Mouse (Mus musculus): ENCODE data around the gene Canx.

Gene Canx

GRCm38 (mm10) chr11:50277706-50278105 lies 47.8 kb downstream of the Canx start:
- in situ Hi-C loops (cut with MboI, MseI): no loop called here

DNA sequence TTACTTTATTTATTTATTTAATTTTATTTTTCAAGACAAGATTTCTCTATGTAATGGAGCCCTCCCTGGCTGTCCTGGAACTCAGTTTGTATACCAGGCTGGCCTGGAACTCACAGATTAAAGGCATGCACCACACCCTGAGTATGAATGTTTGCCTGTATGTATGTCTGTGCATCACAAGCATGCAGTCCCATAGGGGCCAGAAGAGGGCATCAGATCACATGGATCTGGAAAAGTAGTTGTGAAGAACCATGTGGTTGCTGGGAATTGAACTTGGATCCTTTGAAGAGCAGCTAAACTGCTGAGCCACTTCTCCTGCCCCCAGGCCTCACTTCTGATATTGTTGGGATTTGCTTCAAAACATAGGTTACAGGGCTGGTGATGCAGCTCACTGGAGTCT lies 48.4 kb downstream of the Canx start:
- in situ Hi-C loops (cut with MboI, MseI): no loop called here

- in situ Hi-C loops (cut with MboI, MseI): no loop called here
These were observed 49.8 kb downstream of the Canx start for GRCm38 (mm10) chr11:50275568-50276151.

- in situ Hi-C loops (cut with MboI, MseI): no loop called here
These were observed 50.4 kb downstream of the Canx start for GRCm38 (mm10) chr11:50275077-50275476.

DNA sequence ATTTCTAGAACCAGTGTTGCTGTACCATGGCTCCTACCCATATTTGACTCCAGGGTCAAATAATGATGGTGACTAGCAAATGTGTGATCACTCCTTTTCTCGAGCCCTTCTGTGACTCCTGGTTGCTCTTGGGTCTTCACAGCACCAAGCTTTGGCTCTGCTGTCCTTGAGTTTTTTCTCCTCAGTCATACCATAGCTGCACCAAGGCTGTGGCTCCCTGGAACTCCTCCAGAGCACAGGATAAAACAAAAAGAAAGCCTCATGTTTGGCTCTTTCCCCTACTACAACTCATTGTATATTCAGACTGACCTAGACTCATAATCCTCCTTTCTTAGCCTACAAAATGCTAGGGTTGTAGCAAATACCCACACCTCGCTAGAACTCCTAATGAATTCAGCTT lies 52.7 kb downstream of the Canx start:
- in situ Hi-C loops (cut with MboI, MseI): loop anchor here (5.0 kb wide), 1 partner anchor 94 kb away; no protein-coding TSS in a partner anchor

GRCm38 (mm10) chr11:50269885-50270284 lies 55.6 kb downstream of the Canx start:
- in situ Hi-C loops (cut with MboI, MseI): loop anchor here (5.0 kb wide), 1 partner anchor 97 kb away; no protein-coding TSS in a partner anchor

- in situ Hi-C loops (cut with MboI, MseI): no loop called here
These were observed 56.3 kb downstream of the Canx start for GRCm38 (mm10) chr11:50269163-50269562.

GRCm38 (mm10) chr11:50266997-50267396 lies 58.5 kb downstream of the Canx start:
- in situ Hi-C loops (cut with MboI, MseI): no loop called here

- in situ Hi-C loops (cut with MboI, MseI): no loop called here
These were observed 59.5 kb downstream of the Canx start for GRCm38 (mm10) chr11:50265931-50266330.

DNA sequence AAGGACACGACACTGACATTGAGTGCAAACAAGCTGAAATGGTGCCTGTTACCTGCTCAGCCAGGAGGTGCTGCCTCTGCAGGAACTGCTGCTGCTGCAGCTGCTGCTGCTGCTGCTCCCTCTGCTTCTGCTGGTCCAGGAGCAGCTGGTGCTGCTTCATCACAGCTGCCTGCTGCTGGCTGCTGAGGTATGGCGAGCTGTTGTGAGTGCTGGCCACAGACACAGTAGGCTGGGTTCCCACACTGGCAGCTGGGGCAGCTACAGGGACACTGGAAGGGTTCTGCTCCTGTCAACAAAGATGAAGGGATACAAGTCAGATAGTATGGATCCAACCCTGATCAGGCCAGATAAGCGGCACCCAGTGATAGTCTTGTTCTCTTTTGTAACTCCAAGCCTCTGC lies 62.3 kb downstream of the Canx start:
- in situ Hi-C loops (cut with MboI, MseI): no loop called here

GRCm38 (mm10) chr11:50262020-50262419 lies 63.5 kb downstream of the Canx start:
- in situ Hi-C loops (cut with MboI, MseI): no loop called here

- in situ Hi-C loops (cut with MboI, MseI): no loop called here
These were observed 67.2 kb downstream of the Canx start for GRCm38 (mm10) chr11:50258310-50258709.

GRCm38 (mm10) chr11:50256615-50257014 lies 68.9 kb downstream of the Canx start:
- in situ Hi-C loops (cut with MboI, MseI): no loop called here

GRCm38 (mm10) chr11:50254010-50254580 lies 71.4 kb downstream of the Canx start:
- in situ Hi-C loops (cut with MboI, MseI): no loop called here

DNA sequence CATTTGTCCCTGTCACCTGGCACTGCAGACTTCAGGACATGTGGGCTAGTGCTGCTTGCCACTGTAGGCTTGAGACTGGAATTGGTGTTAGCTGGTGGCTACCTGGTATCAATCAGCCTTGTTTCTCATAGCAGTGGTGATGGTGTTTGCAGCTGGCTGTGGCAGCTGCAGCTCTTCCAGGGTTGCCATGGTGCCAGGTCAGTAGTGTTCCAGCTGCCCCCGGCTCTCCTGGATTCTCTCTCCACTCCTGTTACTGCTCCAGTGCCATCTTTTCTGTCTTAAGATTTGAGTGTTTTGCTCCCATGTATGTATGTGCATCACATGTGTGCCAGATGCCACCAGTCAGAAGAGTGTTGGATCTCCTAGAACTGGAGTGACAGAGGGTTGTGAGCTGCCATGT lies 72.1 kb downstream of the Canx start:
- in situ Hi-C loops (cut with MboI, MseI): no loop called here

DNA sequence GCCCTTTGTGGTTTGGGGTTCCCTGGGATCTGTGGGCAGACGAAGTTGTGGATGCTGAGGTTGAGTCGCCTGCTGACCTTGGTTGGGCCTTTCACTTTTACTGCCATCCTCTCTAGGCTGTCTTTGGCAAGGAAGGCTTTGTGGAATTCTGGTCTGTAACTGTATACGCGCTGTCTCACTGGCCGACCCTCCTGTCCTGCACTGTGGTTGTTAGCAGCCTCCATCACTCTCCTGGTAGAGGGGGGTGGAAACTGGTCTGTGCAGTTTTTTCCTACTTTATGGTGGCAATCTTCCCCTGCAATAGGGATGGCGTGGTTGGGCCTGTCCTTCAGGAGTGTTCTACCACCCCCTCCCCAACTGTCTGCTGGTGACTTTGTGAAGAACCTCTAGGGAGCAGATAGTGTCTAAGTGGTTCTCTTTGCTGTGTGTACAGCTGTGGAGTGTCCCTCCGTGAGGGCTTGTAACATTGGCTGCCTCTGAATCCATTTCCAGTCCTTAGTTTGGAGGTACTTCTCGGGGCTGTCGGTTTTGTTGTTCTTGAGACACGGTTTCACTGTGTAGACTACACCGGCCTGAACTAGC lies 72.7 kb downstream of the Canx start:
- in situ Hi-C loops (cut with MboI, MseI): no loop called here

- in situ Hi-C loops (cut with MboI, MseI): no loop called here
These were observed 73.3 kb downstream of the Canx start for GRCm38 (mm10) chr11:50252166-50252565.

- in situ Hi-C loops (cut with MboI, MseI): loop anchor here (10.0 kb wide), 1 partner anchor 526 kb away; no protein-coding TSS in a partner anchor
These were observed 76.9 kb downstream of the Canx start for GRCm38 (mm10) chr11:50248473-50249171.

DNA sequence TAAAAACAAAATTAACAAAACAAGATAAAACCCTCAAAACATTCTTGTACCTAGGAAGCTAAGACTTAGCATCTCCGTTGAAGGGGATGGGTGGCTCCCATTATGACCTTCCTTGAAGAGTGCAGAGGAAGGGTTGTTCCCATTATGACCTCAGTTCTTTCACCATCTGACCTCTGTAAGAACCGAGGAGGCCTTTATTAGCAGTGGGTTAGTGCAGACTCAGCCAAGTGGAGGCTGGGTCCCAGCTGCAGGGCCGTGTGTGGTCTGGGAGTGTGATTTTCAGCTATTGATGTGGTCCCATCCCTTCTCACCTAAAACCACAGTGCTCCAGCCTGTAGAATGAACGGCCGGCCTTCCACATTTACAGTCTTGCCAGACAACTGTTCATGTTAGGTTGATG lies 80.2 kb downstream of the Canx start:
- in situ Hi-C loops (cut with MboI, MseI): loop anchor here (10.0 kb wide), 1 partner anchor 530 kb away; no protein-coding TSS in a partner anchor
